Mouse (Mus musculus): ENCODE measurements around the gene Pcdh15. TPM values are rescaled to one million over a fixed set of nuclear protein-coding genes. Genes with fewer than 3 reads are reported as not detected.

The Pcdh15 gene
- 0.01 TPM in 1 of 2 replicates, not detected in the other for polyA plus RNA-seq (2012; ENCODE audit: insufficient read depth, low replicate concordance)

DNA sequence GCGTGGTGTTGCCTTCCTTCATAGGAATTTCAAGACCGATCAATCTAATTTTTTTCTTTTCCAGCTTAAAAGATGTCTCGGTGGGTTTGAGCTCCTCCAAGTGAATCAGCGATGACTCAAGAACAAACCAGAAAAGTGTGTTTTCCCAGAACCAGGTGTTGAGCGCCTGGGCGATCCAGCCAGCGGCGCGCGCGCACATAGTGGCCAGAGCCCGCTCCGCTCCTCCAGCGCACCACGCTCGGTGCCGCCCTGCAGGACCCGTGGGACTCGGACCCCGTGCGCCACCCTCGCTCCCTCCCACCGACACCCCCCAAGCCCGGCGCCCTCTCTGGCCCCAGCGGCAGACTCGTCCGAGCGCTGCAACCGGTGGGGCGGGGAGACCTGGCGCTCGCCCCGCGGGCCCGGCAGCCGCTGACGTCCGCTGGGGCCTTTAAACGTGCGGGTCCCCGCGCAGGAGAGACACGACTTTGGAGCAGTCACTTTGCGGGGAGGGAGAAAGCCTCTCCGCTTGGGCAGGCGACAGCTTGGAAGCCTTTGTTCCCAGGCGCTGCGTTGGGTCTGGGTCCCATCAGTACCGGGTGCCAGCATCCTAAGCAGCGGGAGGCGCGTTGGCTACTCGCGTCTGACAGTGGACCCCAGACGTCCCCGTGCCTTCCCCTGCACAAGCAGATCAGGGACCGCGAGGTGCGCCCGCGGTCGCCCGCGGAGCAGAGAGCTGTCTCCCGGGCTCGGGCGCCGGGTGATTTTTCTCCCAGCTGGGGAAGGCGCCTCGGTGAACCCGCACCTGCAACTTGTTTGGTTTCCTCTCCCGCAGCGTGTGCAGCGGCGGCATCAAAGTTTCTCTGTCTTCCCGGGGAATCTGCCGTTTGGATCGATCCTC is at the start of gene Pcdh15:
Gene Pcdh15, plus strand, starts transcription at position 377 of the 880 bp plus-strand sequence.
- peaks cover 4% of the 10 kb centered on the region; the same call in 1 of the 2 replicates for H3K4me1 ChIP-seq
- no peak within 1 kb of the TSS for H3K4me3 ChIP-seq (replicated peaks)
- H3K9me3 ChIP-seq = peaks cover 12% of the 10 kb centered on the region; the same call in 1 of the 2 replicates
- TF ChIP-seq FLI1 (IDR thresholded peaks at IDR 0.05; ENCODE audit: low read length) (no peak), GATA1 (IDR thresholded peaks at IDR 0.05; ENCODE audit: borderline replicate concordance, low read length) (no peak)
- peaks cover 35% of the 10 kb centered on the region for H3K27me3 ChIP-seq (replicated peaks)
- H3K36me3 ChIP-seq (replicated peaks; ENCODE audit: low read length) = no peaks in the 10 kb centered on the region

DNA sequence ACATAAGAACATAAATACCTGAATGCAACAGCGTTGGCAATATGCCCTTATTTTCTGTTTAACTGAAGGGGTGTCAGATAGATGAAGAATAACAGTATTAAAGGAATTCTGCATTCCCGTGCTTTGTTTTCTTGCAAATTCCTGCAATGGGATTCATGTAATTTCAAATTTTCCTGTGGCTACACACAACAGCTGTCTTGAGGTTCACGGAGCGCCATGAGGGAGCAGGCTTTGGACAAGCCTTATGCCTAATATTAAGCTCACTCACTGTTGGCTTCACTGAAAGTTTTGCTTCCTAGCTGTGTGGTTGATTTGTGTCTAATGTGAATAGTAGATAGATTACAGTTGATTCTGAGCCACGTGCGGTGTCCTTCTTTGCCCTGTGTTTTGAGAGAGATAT is 47.1 kb upstream of the Pcdh15 start:
- Histone ChIP-seq H3K4me3 (replicated peaks) (no peak overlapping the region), H3K36me3 (replicated peaks; ENCODE audit: low read length) (no peaks in the 10 kb centered on the region), H3K9me3 (peaks cover 6% of the 10 kb centered on the region; the same call in 1 of the 2 replicates), H3K4me1 (no peaks in the 10 kb centered on the region), H3K27me3 (replicated peaks) (no peaks in the 10 kb centered on the region)
- TF ChIP-seq FLI1 (IDR thresholded peaks at IDR 0.05; ENCODE audit: low read length) = no peak
- no peak for TF ChIP-seq GATA1 (IDR thresholded peaks at IDR 0.05; ENCODE audit: borderline replicate concordance, low read length)

DNA sequence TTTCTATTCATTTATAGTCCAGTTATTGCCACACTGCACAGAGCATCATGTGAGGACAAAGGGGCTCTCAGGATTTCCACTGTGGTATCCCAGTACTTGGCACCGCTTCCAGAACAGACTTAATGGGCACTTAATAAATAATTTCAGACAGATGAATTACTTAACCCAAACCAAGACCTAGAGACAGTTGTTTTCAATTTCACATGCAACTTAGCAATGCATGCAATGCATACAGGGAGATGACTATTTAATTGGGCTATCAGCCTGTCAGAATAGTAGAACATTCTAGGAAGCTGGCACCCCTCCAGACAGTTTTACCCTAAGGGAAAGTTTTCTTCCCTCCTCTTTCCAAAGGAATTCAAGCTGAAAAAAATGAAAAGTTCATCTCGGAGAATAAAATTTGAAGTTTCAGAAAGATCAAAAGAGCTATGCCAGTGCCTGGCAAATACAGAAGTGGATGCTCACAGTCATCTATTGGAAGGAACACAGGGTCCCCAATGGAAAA is 39.4 kb upstream of the Pcdh15 start:
- Histone ChIP-seq H3K4me1 (no peaks in the 10 kb centered on the region), H3K4me3 (replicated peaks) (no peak overlapping the region), H3K27me3 (replicated peaks) (no peaks in the 10 kb centered on the region), H3K9me3 (peaks cover 5% of the 10 kb centered on the region; the same call in 1 of the 2 replicates), H3K36me3 (replicated peaks; ENCODE audit: low read length) (no peaks in the 10 kb centered on the region)
- no peak for TF ChIP-seq GATA1 (IDR thresholded peaks at IDR 0.05; ENCODE audit: borderline replicate concordance, low read length)
- TF ChIP-seq FLI1 (IDR thresholded peaks at IDR 0.05; ENCODE audit: low read length) = no peak

DNA sequence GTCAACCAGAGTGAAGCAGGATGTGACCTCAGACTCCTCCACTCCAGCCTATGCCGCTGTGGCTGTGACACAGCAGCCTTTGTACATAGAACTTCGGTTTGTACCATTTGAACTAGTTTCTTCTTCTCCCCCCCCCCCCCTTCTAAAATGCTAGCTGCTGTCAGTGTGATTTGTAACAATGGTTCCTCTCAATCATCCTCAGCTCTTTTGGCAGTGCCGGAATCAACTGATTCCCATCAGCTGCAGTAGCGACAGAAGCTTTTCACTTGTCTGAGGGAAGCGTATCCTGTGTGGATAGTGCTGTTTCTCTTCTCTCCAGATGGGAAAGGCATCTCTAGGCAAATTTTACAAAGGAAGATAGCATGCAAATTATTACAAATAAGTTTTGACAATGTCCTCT is 12.4 kb upstream of the Pcdh15 start:
- peaks cover 3% of the 10 kb centered on the region; the same call in 1 of the 2 replicates for H3K9me3 ChIP-seq
- TF ChIP-seq FLI1 (IDR thresholded peaks at IDR 0.05; ENCODE audit: low read length) = no peak
- TF ChIP-seq GATA1 (IDR thresholded peaks at IDR 0.05; ENCODE audit: borderline replicate concordance, low read length) = no peak
- no peak overlapping the region for H3K4me3 ChIP-seq (replicated peaks)
- H3K27me3 ChIP-seq (replicated peaks) = no peaks in the 10 kb centered on the region
- no peaks in the 10 kb centered on the region for H3K4me1 ChIP-seq
- H3K36me3 ChIP-seq (replicated peaks; ENCODE audit: low read length) = no peaks in the 10 kb centered on the region

DNA sequence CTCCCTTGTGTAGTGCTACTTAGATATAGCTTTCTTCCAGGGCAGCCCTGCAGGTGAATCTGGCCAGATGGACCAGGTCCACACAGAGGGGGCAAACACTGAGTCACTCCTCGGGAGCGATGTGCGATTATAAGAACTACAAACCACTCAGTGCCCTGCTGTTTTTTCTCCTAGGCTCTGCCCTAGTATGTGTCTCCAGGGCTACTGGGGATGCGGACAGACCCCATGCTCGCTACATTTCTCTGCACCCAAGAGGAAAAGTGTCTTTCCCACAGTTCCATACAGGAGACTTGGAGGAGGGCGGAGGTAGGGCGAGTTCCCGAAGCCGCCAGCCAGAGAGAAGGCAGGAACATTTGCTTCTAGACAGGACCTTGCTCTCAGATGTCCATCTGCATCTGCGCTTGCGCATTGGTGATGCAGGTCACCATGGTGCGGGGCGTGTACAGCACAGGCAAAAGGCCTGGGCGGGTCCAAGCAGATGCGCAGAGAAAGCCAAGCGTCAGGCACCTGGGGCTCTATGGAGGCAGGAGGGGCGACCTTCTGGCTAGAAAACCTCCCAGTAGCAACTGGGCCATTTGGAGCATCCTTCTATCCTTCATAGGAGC is 2.5 kb upstream of the Pcdh15 start:
- Histone ChIP-seq H3K27me3 (replicated peaks) (peaks cover 35% of the 10 kb centered on the region), H3K36me3 (replicated peaks; ENCODE audit: low read length) (no peaks in the 10 kb centered on the region), H3K9me3 (peaks cover 12% of the 10 kb centered on the region; the same call in 1 of the 2 replicates)

DNA sequence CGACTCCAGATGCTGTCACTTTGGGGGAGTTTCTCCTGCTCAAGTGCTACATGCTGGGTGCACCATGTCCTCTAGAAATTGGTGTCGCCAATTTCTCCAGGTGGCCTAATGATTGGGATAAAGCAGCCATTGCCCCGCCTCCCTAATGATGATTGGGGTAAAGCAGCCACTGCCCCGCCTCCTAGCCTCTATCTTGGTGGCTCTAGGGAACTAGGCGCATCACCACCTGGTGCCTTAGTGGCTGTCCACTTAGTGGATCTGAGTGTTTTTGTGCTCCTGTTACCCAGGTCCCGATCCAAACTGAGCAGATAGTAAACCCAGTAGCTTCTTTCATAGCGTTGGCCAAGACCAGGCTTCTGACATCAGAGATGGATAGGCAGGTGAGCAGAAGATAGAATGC is 2.0 kb upstream of the Pcdh15 start:
- peaks cover 4% of the 10 kb centered on the region; the same call in 1 of the 2 replicates for H3K4me1 ChIP-seq
- no peak overlapping the region for H3K4me3 ChIP-seq (replicated peaks)
- peaks cover 12% of the 10 kb centered on the region; the same call in 1 of the 2 replicates for H3K9me3 ChIP-seq
- no peak for TF ChIP-seq FLI1 (IDR thresholded peaks at IDR 0.05; ENCODE audit: low read length)
- H3K27me3 ChIP-seq (replicated peaks) = peaks cover 35% of the 10 kb centered on the region
- no peaks in the 10 kb centered on the region for H3K36me3 ChIP-seq (replicated peaks; ENCODE audit: low read length)

More for the DNA sequence above, 2.5 kb upstream of the Pcdh15 start:
- Histone ChIP-seq H3K4me1 (peaks cover 4% of the 10 kb centered on the region; the same call in 1 of the 2 replicates), H3K4me3 (replicated peaks) (no peak overlapping the region)
- no peak for TF ChIP-seq FLI1 (IDR thresholded peaks at IDR 0.05; ENCODE audit: low read length)
- TF ChIP-seq GATA1 (IDR thresholded peaks at IDR 0.05; ENCODE audit: borderline replicate concordance, low read length) = no peak

DNA sequence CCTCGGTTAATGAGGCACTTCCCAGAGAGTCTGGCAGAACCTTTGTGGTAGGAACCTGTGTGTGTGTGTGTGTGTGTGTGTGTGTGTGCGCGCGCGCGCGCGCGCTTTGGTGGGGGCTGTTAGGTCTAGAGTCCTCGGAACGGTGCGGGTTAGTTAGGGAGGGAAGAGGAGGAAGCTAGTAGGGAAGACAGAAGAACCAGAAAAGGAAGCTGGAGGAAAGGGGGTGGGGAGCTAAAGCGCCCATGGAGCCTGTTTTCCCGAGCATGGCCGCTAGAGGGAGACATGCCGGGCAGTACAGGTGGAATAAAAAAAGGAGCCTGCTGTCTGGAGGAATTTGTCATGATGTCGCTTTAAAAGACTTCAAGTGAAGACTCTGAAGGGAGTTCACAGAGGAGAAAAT is 1.2 kb upstream of the Pcdh15 start:
- Histone ChIP-seq H3K4me3 (replicated peaks) (no peak overlapping the region), H3K36me3 (replicated peaks; ENCODE audit: low read length) (no peaks in the 10 kb centered on the region), H3K4me1 (peaks cover 4% of the 10 kb centered on the region; the same call in 1 of the 2 replicates), H3K27me3 (replicated peaks) (peaks cover 35% of the 10 kb centered on the region), H3K9me3 (peaks cover 12% of the 10 kb centered on the region; the same call in 1 of the 2 replicates)
- no peak for TF ChIP-seq FLI1 (IDR thresholded peaks at IDR 0.05; ENCODE audit: low read length)
- no peak for TF ChIP-seq GATA1 (IDR thresholded peaks at IDR 0.05; ENCODE audit: borderline replicate concordance, low read length)

DNA sequence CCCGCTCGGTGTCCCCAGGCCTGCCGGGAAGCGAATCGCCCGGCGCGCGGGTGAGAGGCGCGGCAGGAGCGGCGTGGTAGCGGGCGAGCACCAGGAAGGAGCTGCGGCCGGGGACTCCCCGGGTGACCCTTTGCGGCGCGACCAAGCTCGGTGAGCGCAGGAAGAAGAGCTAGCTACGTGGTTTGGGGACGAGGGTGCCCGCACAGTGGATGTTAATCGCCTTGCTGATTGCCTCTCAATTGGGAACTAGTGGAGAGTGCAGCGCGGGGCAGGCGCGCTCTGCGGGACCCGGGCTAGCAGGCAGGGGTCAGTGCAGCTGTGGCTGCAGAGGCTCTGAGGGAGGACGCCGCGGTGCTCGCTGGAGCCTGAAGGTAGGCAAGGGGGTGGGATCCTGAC is 702 bp downstream of the Pcdh15 start:
- H3K4me3 ChIP-seq (replicated peaks) = no peak overlapping the region
- peaks cover 4% of the 10 kb centered on the region; the same call in 1 of the 2 replicates for H3K4me1 ChIP-seq
- no peak for TF ChIP-seq GATA1 (IDR thresholded peaks at IDR 0.05; ENCODE audit: borderline replicate concordance, low read length)
- no peak for TF ChIP-seq FLI1 (IDR thresholded peaks at IDR 0.05; ENCODE audit: low read length)
- peaks cover 35% of the 10 kb centered on the region for H3K27me3 ChIP-seq (replicated peaks)
- no peaks in the 10 kb centered on the region for H3K36me3 ChIP-seq (replicated peaks; ENCODE audit: low read length)
- peaks cover 12% of the 10 kb centered on the region; the same call in 1 of the 2 replicates for H3K9me3 ChIP-seq

DNA sequence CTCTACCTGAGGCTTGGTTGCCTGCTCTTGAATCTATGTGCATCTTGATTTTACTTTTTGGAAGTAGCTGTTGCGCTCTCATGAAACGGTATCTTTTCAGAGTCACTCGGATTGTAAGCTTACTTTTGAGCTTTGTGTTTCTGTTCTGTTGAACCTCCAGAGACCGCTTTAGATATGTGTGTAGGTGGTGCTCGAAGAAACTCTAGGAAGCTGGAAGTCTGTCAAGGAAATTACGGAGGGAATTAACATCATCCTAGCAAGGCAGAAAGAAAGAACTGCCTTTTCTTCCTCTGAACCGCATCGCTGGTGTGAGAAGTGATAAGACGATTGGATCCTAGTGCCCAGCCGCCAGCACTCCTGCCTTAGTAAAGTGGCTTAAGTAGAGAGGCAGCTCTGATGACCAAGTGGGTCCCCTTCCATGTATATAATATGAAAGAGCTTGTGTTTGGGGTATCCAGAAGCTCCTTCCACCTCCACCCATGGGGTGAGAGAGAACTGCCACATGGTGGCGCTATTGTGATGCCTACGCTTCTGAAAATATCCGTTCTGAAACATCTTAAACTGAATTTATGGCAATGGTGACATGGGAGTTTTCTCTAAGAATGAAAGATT is 4.3 kb downstream of the Pcdh15 start:
- Histone ChIP-seq H3K36me3 (replicated peaks; ENCODE audit: low read length) (no peaks in the 10 kb centered on the region), H3K4me3 (replicated peaks) (no peak overlapping the region), H3K9me3 (0 out of 2 replicates have a peak, but pooled peaks cover 7% of the 10 kb centered on the region), H3K4me1 (peaks cover 4% of the 10 kb centered on the region; the same call in 1 of the 2 replicates), H3K27me3 (replicated peaks) (peaks cover 19% of the 10 kb centered on the region)
- TF ChIP-seq GATA1 (IDR thresholded peaks at IDR 0.05; ENCODE audit: borderline replicate concordance, low read length) (no peak), FLI1 (IDR thresholded peaks at IDR 0.05; ENCODE audit: low read length) (no peak)
